Mouse (Mus musculus) forebrain, embryonic 13.5 days (tissue): Measurements from ENCODE around the gene Invs. TPM values are rescaled to one million over a fixed set of nuclear protein-coding genes. Genes with fewer than 3 reads are reported as not detected.
A peak's percentile ranks its signal among the peaks of the same experiment; 100 is the strongest.
"Not testable (repeated sequence)": the region's sequence is repeated elsewhere in the genome, so short reads cannot be mapped to it uniquely, and the experiment has no call there.

Experiments used
- ATAC-seq: fragments of 200-750 bp; cut with Nextera tagmentation; 2 replicates; pipeline ENCODE4 v1.8.0; 2017
- H3K27ac ChIP-seq: fragments of 300-500 bp; sonication (generic); 2 replicates; pipeline ENCODE4 v1.5.1; 2015; ENCODE audit warnings: inconsistent platforms, mild to moderate bottlenecking, moderate library complexity
- H3K27me3 ChIP-seq: fragments of 300-500 bp; sonication (generic); 2 replicates; pipeline ENCODE4 v1.6.1; 2015; ENCODE audit warnings: mild to moderate bottlenecking, inconsistent platforms
- H3K36me3 ChIP-seq: fragments of 300-500 bp; sonication (generic); 2 replicates; pipeline ENCODE4 v1.6.1; 2015; ENCODE audit warnings: mild to moderate bottlenecking, inconsistent platforms; ENCODE audit not compliant: poor library complexity, severe bottlenecking
- H3K4me1 ChIP-seq: fragments of 300-500 bp; sonication (generic); 2 replicates; pipeline ENCODE4 v1.6.1; 2015; ENCODE audit warnings: inconsistent platforms
- H3K4me2 ChIP-seq: fragments of 300-500 bp; sonication (generic); 2 replicates; pipeline ENCODE4 v1.6.1; 2015; ENCODE audit warnings: inconsistent platforms, mild to moderate bottlenecking, moderate library complexity
- H3K4me3 ChIP-seq: fragments of 300-500 bp; sonication (generic); 2 replicates; pipeline ENCODE4 v1.5.1; 2015; ENCODE audit warnings: mild to moderate bottlenecking, inconsistent platforms
- H3K9ac ChIP-seq: fragments of 300-500 bp; sonication (generic); 2 replicates; pipeline ENCODE4 v1.6.1; 2015; ENCODE audit warnings: mild to moderate bottlenecking, inconsistent platforms
- H3K9me3 ChIP-seq: fragments of 300-500 bp; sonication (generic); replicated peaks from 2 replicates; pipeline ENCODE4 v1.6.1; 2016; ENCODE audit warnings: inconsistent platforms
- WGBS: fragments of 180-500 bp; shearing (Covaris S2); methylation state at CpG from one replicate; pipeline ENCODE4 v1.1.7; 2015; 5-methylcytosine and 5-hydroxymethylcytosine counted together
- polyA plus RNA-seq: library from polyadenylated mRNA; unstranded; fragments of >200 nt; fragmentation: Nextera tagmentation; extraction: Ambion mirVana; gene quantifications from 2 replicates; pipeline ENCODE4 v1.2.1, GENCODE M21; 2015

Gene Invs
- polyA plus RNA-seq, 1 experiment from 2014 or later = 9.5 TPM

GRCm38 (mm10) chr4:48332453-48333051 lies 53.0 kb downstream of the Invs start:
- Histone ChIP-seq H3K4me1 (peaks cover 8% of the 10 kb centered on the region; the same call in 1 of the 2 replicates), H3K4me3 (no peak overlapping the region)
- 84% methylated on average over 6 of the region's 6 CpGs for WGBS

GRCm38 (mm10) chr4:48334927-48335763 lies 55.6 kb downstream of the Invs start:
- WGBS = 2% methylated on average over 7 of the region's 7 CpGs
- no peaks in the 10 kb centered on the region for H3K9me3 ChIP-seq
- H3K9ac ChIP-seq = no peak overlapping the region
- H3K4me2 ChIP-seq = 0 out of 2 replicates have a peak overlapping the region, but pooled peaks have one; percentile 0
- peaks cover 6% of the 10 kb centered on the region; the same call in 1 of the 2 replicates for H3K27me3 ChIP-seq
- H3K27ac ChIP-seq = no peak overlapping the region
- no peaks in the 10 kb centered on the region for H3K36me3 ChIP-seq
- peaks cover 8% of the 10 kb centered on the region; the same call in 1 of the 2 replicates for H3K4me1 ChIP-seq
- peak; percentile 88 for ATAC-seq
- no peak overlapping the region for H3K4me3 ChIP-seq

More at GRCm38 (mm10) chr4:48332453-48333051, 53.0 kb downstream of the Invs start:
- Histone ChIP-seq H3K4me2 (no peak overlapping the region), H3K27me3 (peaks cover 6% of the 10 kb centered on the region; the same call in 1 of the 2 replicates), H3K36me3 (no peaks in the 10 kb centered on the region), H3K27ac (no peak overlapping the region), H3K9me3 (no peaks in the 10 kb centered on the region), H3K9ac (no peak overlapping the region)
- no peak for ATAC-seq

DNA sequence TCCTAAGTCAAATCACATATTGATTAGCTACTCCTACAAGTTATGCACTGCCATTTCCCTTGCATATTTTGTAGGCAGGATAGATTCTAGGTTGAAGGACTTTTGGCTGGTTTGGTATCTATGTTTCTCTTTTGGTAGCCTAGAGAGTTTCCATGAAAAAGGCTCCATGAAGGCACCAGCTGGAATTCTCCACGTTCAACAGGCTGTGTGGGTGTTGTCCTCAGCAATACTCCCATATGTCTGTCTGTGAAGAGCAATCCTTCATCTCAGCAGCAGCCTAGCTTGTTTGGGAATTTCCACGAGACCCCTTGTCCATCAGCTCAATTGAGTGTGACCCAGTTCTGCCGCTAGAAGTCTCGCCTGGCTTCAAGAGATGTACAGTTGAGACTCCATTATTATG lies 63.1 kb downstream of the Invs start:
- no peak overlapping the region for H3K9ac ChIP-seq
- H3K9me3 ChIP-seq = no peaks in the 10 kb centered on the region
- no peak for ATAC-seq
- H3K36me3 ChIP-seq = no peaks in the 10 kb centered on the region
- H3K4me3 ChIP-seq = no peak overlapping the region
- no peaks in the 10 kb centered on the region for H3K4me1 ChIP-seq
- H3K27me3 ChIP-seq = no peaks in the 10 kb centered on the region
- H3K27ac ChIP-seq = no peak overlapping the region
- 86% methylated on average over 4 of the region's 4 CpGs for WGBS
- no peak overlapping the region for H3K4me2 ChIP-seq

DNA sequence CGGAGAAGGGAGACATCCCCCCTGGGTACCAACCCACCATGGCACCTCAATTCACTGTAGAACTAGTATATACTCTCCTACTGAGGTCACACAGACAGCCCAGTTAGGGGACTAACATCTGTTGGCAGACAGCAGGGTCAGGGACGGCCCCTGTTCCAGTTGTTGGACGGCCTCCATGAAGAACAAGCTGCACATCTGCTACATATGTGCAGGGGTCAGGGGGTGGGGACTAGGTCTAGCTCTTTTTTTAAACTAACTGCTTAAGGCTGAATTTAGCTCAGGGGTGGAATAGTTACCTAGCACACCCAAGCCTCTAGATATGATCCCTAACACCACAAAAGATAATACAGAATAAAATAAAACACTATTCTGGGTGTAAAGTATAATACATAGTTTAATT lies 82.8 kb downstream of the Invs start:
- Histone ChIP-seq H3K4me2 (no peak overlapping the region), H3K4me1 (no peaks in the 10 kb centered on the region), H3K27ac (no peak overlapping the region), H3K36me3 (no peaks in the 10 kb centered on the region), H3K4me3 (no peak overlapping the region), H3K9ac (no peak overlapping the region), H3K27me3 (no peaks in the 10 kb centered on the region), H3K9me3 (no peaks in the 10 kb centered on the region)
- no peak for ATAC-seq
- WGBS = 80% methylated on average over 3 of the region's 3 CpGs

DNA sequence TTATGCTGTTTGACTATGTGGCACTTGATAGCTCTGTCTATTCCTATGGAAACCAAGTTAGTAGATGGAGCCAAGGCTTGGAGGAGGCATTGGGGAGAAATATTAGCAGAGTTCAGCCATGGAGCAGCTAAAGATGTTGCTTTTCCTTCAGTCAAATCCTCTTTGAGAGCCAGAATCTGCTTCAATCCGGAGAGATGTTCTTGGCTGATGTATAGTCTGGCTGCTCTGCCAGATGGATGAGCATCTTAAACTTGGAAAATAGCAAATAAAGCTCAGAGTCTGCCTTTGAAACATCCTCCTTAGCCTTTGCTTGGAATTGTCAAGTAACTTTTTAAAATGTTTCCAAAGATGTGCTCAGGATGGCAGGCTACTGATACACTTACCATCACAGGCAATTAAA lies 91.5 kb downstream of the Invs start:
- Histone ChIP-seq H3K27me3 (no peaks in the 10 kb centered on the region), H3K9me3 (no peaks in the 10 kb centered on the region), H3K4me3 (no peak overlapping the region), H3K4me2 (no peak overlapping the region), H3K9ac (no peak overlapping the region), H3K27ac (no peak overlapping the region), H3K36me3 (no peaks in the 10 kb centered on the region), H3K4me1 (no peaks in the 10 kb centered on the region)
- ATAC-seq = no peak
- 90% methylated on average over 1 of the region's 1 CpGs for whole genome bisulfite sequencing

DNA sequence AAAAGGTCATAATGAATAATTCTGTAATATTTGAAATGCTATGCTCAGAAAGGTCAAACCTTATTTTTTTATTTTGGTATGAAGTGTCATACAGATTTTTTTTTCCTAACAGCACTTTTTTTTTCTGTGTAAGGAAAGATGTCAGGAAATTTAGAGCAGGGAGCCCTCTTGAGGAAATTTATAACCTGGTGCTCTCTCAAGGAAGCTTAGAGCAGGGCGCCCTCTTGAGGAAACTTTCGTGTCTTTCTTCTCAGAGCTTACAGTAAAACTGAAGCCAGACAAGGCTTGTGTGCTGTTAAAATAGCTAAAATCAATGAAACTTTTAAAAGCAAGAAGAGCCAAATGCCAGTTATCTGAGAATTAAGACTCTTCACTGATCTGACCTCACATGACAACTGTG lies 101.4 kb downstream of the Invs start:
- ATAC-seq = peak; percentile 57; the same call in 1 of the 2 replicates
- 0% methylated on average over 2 of the region's 2 CpGs for WGBS
- H3K9ac ChIP-seq = no peak overlapping the region

DNA sequence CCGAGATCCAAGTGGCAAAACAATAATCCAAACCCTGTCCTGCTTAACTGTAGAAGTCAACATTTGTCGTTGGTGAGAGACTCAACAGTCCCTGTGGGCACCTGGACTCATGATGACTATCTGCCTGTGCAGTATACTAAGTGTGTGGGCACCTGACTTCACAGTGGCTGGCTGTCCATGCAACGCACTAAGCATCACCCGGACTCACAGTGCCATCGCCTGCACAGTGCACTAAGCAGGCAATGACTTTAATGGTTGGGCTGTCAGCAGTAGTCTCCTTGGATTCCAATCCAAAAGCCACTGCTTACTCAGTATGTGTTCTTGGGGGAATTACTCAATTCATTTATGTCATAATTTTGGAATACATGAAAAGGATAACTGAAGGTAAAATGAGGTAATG lies 102.9 kb downstream of the Invs start:
- Histone ChIP-seq H3K27ac (no peak overlapping the region), H3K27me3 (no peaks in the 10 kb centered on the region), H3K9me3 (no peaks in the 10 kb centered on the region), H3K9ac (no peak overlapping the region), H3K4me2 (no peak overlapping the region), H3K36me3 (no peaks in the 10 kb centered on the region), H3K4me3 (no peak overlapping the region), H3K4me1 (no peaks in the 10 kb centered on the region)
- 85% methylated on average over 5 of the region's 5 CpGs for WGBS
- no peak for ATAC-seq

More for the DNA sequence above, 101.4 kb downstream of the Invs start:
- H3K27me3 ChIP-seq = no peaks in the 10 kb centered on the region
- no peak overlapping the region for H3K27ac ChIP-seq
- no peak overlapping the region for H3K4me3 ChIP-seq
- H3K4me2 ChIP-seq = no peak overlapping the region
- no peaks in the 10 kb centered on the region for H3K9me3 ChIP-seq
- no peaks in the 10 kb centered on the region for H3K36me3 ChIP-seq
- no peaks in the 10 kb centered on the region for H3K4me1 ChIP-seq

- Histone ChIP-seq H3K9ac (no peak overlapping the region), H3K4me1 (no peaks in the 10 kb centered on the region), H3K4me2 (no peak overlapping the region), H3K9me3 (no peaks in the 10 kb centered on the region), H3K27me3 (no peaks in the 10 kb centered on the region), H3K27ac (no peak overlapping the region), H3K4me3 (no peak overlapping the region), H3K36me3 (no peaks in the 10 kb centered on the region)
- WGBS = 93% methylated on average over 3 of the region's 3 CpGs
- no peak for ATAC-seq
These were observed 117.4 kb downstream of the Invs start for GRCm38 (mm10) chr4:48396949-48397348.

DNA sequence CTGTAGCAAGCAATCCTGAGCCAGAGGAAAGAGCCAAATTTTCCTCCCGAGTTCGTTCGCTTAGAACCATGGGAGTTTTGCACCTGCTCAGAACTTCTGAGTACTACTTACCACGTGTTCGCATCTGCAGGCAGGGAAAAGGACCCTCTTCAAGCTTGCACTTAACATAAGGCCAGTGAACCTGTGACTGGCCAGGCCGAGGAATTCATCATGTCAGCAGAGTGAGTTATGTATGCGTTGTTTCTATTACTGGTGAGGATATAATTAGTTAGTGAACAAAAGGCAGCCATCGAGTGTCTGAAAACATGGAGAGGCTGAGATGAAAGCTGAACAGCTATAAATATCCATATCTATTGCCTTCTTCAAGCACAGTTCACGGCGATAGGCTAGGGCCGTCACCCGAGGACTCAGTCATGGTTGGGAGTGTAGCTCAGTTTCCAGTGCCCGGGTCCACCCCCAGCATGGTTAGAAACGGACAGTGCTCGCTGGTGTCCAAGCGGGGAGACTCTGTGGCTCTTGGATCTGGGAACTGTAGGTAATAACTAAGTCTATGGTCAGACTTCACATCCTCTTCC lies 123.6 kb downstream of the Invs start:
- H3K4me2 ChIP-seq = no peak overlapping the region
- ATAC-seq = no peak
- 77% methylated on average over 16 of the region's 16 CpGs for WGBS
- H3K27me3 ChIP-seq = no peaks in the 10 kb centered on the region
- no peak overlapping the region for H3K4me3 ChIP-seq
- no peaks in the 10 kb centered on the region for H3K4me1 ChIP-seq
- no peak overlapping the region for H3K27ac ChIP-seq
- no peaks in the 10 kb centered on the region for H3K36me3 ChIP-seq
- H3K9ac ChIP-seq = no peak overlapping the region
- no peaks in the 10 kb centered on the region for H3K9me3 ChIP-seq

DNA sequence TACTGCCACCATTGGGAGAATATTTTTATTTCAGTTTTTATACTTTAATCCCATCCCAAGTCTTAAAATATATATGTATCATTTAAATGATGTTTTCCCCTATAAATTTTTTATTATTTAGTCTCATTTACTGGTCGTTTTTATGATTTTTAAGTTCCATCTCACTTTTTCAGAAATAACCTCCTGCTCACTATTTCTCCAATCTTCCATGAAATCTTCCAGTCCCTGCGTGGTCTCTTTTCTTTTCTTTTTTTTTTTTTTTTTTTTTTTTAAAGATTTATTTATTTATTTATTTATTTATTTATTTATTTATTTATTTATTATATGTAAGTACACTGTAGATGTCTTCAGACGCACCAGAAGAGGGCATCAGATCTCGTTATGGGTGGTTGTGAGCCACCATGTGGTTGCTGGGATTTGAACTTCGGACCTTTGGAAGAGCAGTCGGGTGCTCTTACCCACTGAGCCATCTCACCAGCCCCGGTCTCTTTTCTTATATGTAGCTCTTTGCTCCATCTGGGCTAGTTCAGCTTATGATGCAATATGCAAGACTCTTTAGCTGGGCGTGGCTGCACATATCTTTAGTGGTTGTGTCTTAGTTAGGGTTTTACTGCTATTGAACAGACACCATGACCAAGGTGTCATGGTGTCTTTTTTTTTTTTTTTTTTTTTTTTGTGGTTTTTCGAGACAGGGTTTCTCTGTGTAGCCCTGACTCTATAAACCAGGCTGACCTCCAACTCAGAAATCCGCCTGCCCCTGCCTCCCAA lies 126.3 kb downstream of the Invs start:
- ATAC-seq, H3K27ac ChIP-seq, H3K4me1 ChIP-seq, H3K36me3 ChIP-seq, H3K9ac ChIP-seq, H3K4me2 ChIP-seq, H3K9me3 ChIP-seq, H3K4me3 ChIP-seq, H3K27me3 ChIP-seq: not testable (repeated sequence)
- WGBS = 89% methylated on average over 10 of the region's 10 CpGs

- H3K36me3 ChIP-seq = no peaks in the 10 kb centered on the region
- H3K27me3 ChIP-seq = no peaks in the 10 kb centered on the region
- H3K4me3 ChIP-seq = no peak overlapping the region
- peak overlapping the region; percentile 7 for H3K4me2 ChIP-seq
- H3K27ac ChIP-seq = no peak overlapping the region
- no peak overlapping the region for H3K9ac ChIP-seq
- no peaks in the 10 kb centered on the region for H3K9me3 ChIP-seq
- no peaks in the 10 kb centered on the region for H3K4me1 ChIP-seq
- ATAC-seq = peak; percentile 66
- WGBS = 49% methylated on average over 18 of the region's 18 CpGs
These were observed 127.9 kb downstream of the Invs start for GRCm38 (mm10) chr4:48407350-48408039.
